ENCODE assay signal across 13 mouse cellular contexts in genomic region chr11:97123282-97123890, GRCm38 (mm10). TPM values are rescaled to one million over a fixed set of nuclear protein-coding genes. Genes with fewer than 3 reads are reported as not detected.
A peak's percentile ranks its signal among the peaks of the same experiment; 100 is the strongest.
DNase-seq lines count a peak whose midpoint lies in the region; ATAC-seq and TF ChIP-seq lines count a peak whose summit lies in the region.
"Had no signal": no experiment of that assay in that cellular context is flagged by ENCODE, and none has a peak within 500 bp of the region (broad histone marks: within the 10 kb centered on the region; RNA-seq: fewer than 3 reads in every experiment).

No protein-coding gene starts in this region.

- H3K36me3 ChIP-seq in midbrain, embryonic 10.5 days, result no peaks in the 10 kb centered on the region
- no peaks in the 10 kb centered on the region for H3K36me3 ChIP-seq in midbrain, embryonic 13.5 days
- no peaks in the 10 kb centered on the region for H3K36me3 ChIP-seq in embryonic facial prominence, embryonic 10.5 days (replicated peaks)
- H3K36me3 ChIP-seq in small intestine, adult 2 months (ENCODE audit: control insufficient read depth, insufficient read depth, low read length), result no peaks in the 10 kb centered on the region
- H3K36me3 ChIP-seq: limb, embryonic 12.5 days had no signal

- H3K9me3 ChIP-seq in midbrain, embryonic 10.5 days (replicated peaks), result no peaks in the 10 kb centered on the region
- no peaks in the 10 kb centered on the region for H3K9me3 ChIP-seq in midbrain, embryonic 13.5 days
- no peaks in the 10 kb centered on the region for H3K9me3 ChIP-seq in embryonic facial prominence, embryonic 10.5 days
- H3K9me3 ChIP-seq: limb, embryonic 12.5 days had no signal

- H3K27ac ChIP-seq in gastrocnemius, adult 2 months, result no peak overlapping the region
- H3K27ac ChIP-seq in midbrain, embryonic 10.5 days (replicated peaks), result peak overlapping the region; percentile 42; the same call in 1 of the 2 replicates
- H3K27ac ChIP-seq in midbrain, embryonic 13.5 days, result no peak overlapping the region
- H3K27ac ChIP-seq in embryonic facial prominence, embryonic 10.5 days (replicated peaks), result 0 out of 2 replicates have a peak overlapping the region, but pooled peaks have one; percentile 10
- H3K27ac ChIP-seq in small intestine, adult 2 months (ENCODE audit: insufficient read depth, low read depth, low read length), result no peak overlapping the region
- H3K27ac ChIP-seq: limb, embryonic 12.5 days had no signal

- ATAC-seq in midbrain, embryonic 13.5 days, result no peak

- TF ChIP-seq POLR2A in small intestine, adult 2 months (IDR thresholded peaks at IDR 0.05; ENCODE audit: low read depth, low read length), result no peak

- no peak overlapping the region for H3K4me2 ChIP-seq in midbrain, embryonic 13.5 days (replicated peaks)
- H3K4me2 ChIP-seq: limb, embryonic 12.5 days had no signal

- H3K27me3 ChIP-seq in midbrain, embryonic 10.5 days (ENCODE audit: low read depth, poor library complexity, severe bottlenecking), result peaks cover 80% of the 10 kb centered on the region
- peaks cover 31% of the 10 kb centered on the region for H3K27me3 ChIP-seq in midbrain, embryonic 13.5 days
- H3K27me3 ChIP-seq in embryonic facial prominence, embryonic 10.5 days (replicated peaks; ENCODE audit: low read depth, poor library complexity, severe bottlenecking), result peaks cover 55% of the 10 kb centered on the region
- peaks cover 2% of the 10 kb centered on the region; the same call in 1 of the 2 replicates for H3K27me3 ChIP-seq in small intestine, adult 2 months (ENCODE audit: control insufficient read depth, insufficient read depth, low read length)

- intact Hi-C loops in gastrocnemius, adult 2 months (cut with DNase I), result no loop called here

- DNase-seq in gastrocnemius, adult 2 months, result no peak
- DNase-seq in gastrocnemius, adult 8-10 months (ENCODE audit: low spot score in 2 of 2), result no peak
- DNase-seq in midbrain, embryonic 10.5 days (ENCODE audit: low spot score), result peak; percentile 15
- peak; percentile 39 for DNase-seq in embryonic facial prominence, embryonic 10.5 days (ENCODE audit: low spot score)
- DNase-seq in layer of hippocampus, adult 8-10 months (ENCODE audit: low spot score in 2 of 2), result no peak
- DNase-seq in cerebellum, postnatal 36 days, result no peak
- DNase-seq: heart, adult 18-20 months; midbrain, embryonic 14.5 days; right cerebral cortex, postnatal 25 days had no signal

- TF ChIP-seq CTCF in gastrocnemius, adult 2 months (IDR thresholded peaks at IDR 0.05), result peak; percentile 43
- TF ChIP-seq CTCF in small intestine, adult 2 months (IDR thresholded peaks at IDR 0.05; ENCODE audit: extremely low read depth, insufficient read length, insufficient replicate concordance, low read depth, low read length), result peak; percentile 37; the same call in 1 of the 2 replicates

- no peak overlapping the region for H3K4me3 ChIP-seq in gastrocnemius, adult 2 months
- no peak overlapping the region for H3K4me3 ChIP-seq in midbrain, embryonic 10.5 days
- no peak overlapping the region for H3K4me3 ChIP-seq in midbrain, embryonic 13.5 days (replicated peaks)
- H3K4me3 ChIP-seq in embryonic facial prominence, embryonic 10.5 days, result peak overlapping the region; percentile 31; the same call in 1 of the 2 replicates
- no peak overlapping the region for H3K4me3 ChIP-seq in small intestine, adult 2 months (ENCODE audit: low read depth, low read length)
- H3K4me3 ChIP-seq: limb, embryonic 12.5 days had no signal

- no peak overlapping the region for H3K9ac ChIP-seq in midbrain, embryonic 13.5 days (replicated peaks)
- H3K9ac ChIP-seq: limb, embryonic 12.5 days had no signal

- WGBS in midbrain, embryonic 10.5 days, result 28% methylated on average over 11 of the region's 11 CpGs
- 8% methylated on average over 11 of the region's 11 CpGs for WGBS in midbrain, embryonic 13.5 days
- 16% methylated on average over 11 of the region's 11 CpGs for WGBS in embryonic facial prominence, embryonic 10.5 days
- 21% methylated on average over 11 of the region's 11 CpGs for WGBS in small intestine, adult 2 months

- peaks cover 79% of the 10 kb centered on the region for H3K4me1 ChIP-seq in midbrain, embryonic 10.5 days
- H3K4me1 ChIP-seq in midbrain, embryonic 13.5 days (replicated peaks), result peaks cover 31% of the 10 kb centered on the region
- H3K4me1 ChIP-seq in embryonic facial prominence, embryonic 10.5 days, result peaks cover 82% of the 10 kb centered on the region
- H3K4me1 ChIP-seq in small intestine, adult 2 months (ENCODE audit: control insufficient read depth, insufficient read depth, insufficient read length, low read length), result peaks cover 3% of the 10 kb centered on the region

RNA-seq across cellular contexts. Expression of gene Tbx21, which starts 8.3 kb away (rescaled TPM):
- under 1 TPM; 0.17 to 0.48 TPM for total RNA-seq in gastrocnemius, adult 2 months (2021)
- under 1 TPM; 0.19 to 0.58 (median 0.39) TPM for total RNA-seq in gastrocnemius, adult 8-10 months (2022)
- polyA plus RNA-seq in midbrain, embryonic 10.5 days (2016; fragmentation: Nextera tagmentation; extraction: Ambion mirVana), result 0.10 and 0.25 TPM in 2 replicates
- polyA plus RNA-seq in midbrain, embryonic 13.5 days (2015; fragmentation: Nextera tagmentation; extraction: Ambion mirVana), result 0.08 and 0.16 TPM in 2 replicates
- polyA plus RNA-seq in embryonic facial prominence, embryonic 10.5 days (2016; fragmentation: Nextera tagmentation; extraction: Ambion mirVana), result 0.11 and 0.17 TPM in 2 replicates
- 1.0 and 2.3 TPM in 2 replicates for polyA plus RNA-seq in small intestine, adult 2 months (2012; rRNA removed)
- under 1 TPM in 1 of 4 experiments, not detected in 3; 0.18 TPM for total RNA-seq in layer of hippocampus, adult 8-10 months (2022)
- polyA plus RNA-seq: kidney, embryonic 14.5 days; limb, embryonic 12.5 days had no signal

RNA-seq across cellular contexts. Expression of gene Tbkbp1, which starts 27.9 kb away (rescaled TPM):
- total RNA-seq in gastrocnemius, adult 2 months (2021), result 1 to 10 TPM; 4.0 to 6.1 TPM
- 1 to 10 TPM; 2.5 to 8.7 (median 5.1) TPM for total RNA-seq in gastrocnemius, adult 8-10 months (2022)
- 4.3 and 4.9 TPM in 2 replicates for polyA plus RNA-seq in midbrain, embryonic 10.5 days (2016; fragmentation: Nextera tagmentation; extraction: Ambion mirVana)
- 5.6 and 6.7 TPM in 2 replicates for polyA plus RNA-seq in midbrain, embryonic 13.5 days (2015; fragmentation: Nextera tagmentation; extraction: Ambion mirVana)
- polyA plus RNA-seq in embryonic facial prominence, embryonic 10.5 days (2016; fragmentation: Nextera tagmentation; extraction: Ambion mirVana), result 4.7 and 5.1 TPM in 2 replicates
- polyA plus RNA-seq in small intestine, adult 2 months (2012; rRNA removed), result 7.5 and 11.4 TPM in 2 replicates
- total RNA-seq in layer of hippocampus, adult 8-10 months (2022), result 10 to 100 TPM; 85.9 to 92.0 (median 89.4) TPM

Comparison
In these comparisons a context has a peak if more than half of its experiments do, and no peak if none do; other contexts are left out.
1. H3K27ac ChIP-seq: peak in midbrain, embryonic 10.5 days (single experiment) and embryonic facial prominence, embryonic 10.5 days (single experiment); none in gastrocnemius, adult 2 months (single experiment), midbrain, embryonic 13.5 days (single experiment) and small intestine, adult 2 months (single experiment).
2. DNase-seq: peak in midbrain, embryonic 10.5 days (single experiment) and embryonic facial prominence, embryonic 10.5 days (single experiment); none in gastrocnemius, adult 2 months (single experiment), gastrocnemius, adult 8-10 months (0 of 2), layer of hippocampus, adult 8-10 months (0 of 2) and cerebellum, postnatal 36 days (0 of 2).